Mouse (Mus musculus) MEL (cell line): ENCODE measurements around the gene Bnc2. TPM values are rescaled to one million over a fixed set of nuclear protein-coding genes. Genes with fewer than 3 reads are reported as not detected.

Source experiments
- DNase-seq: peaks from one replicate; pipeline ENCODE4 v3.0.0; 2011; ENCODE audit warnings: low read depth, low spot score
- H3K27ac ChIP-seq: 2 replicates; pipeline ENCODE4 v1.5.1; 2012; ENCODE audit warnings: low read depth, mild to moderate bottlenecking, control low read depth, low read length, moderate library complexity; ENCODE audit not compliant: control insufficient read depth
- H3K27me3 ChIP-seq, 2 experiments: fragments of 150-350 bp in 1 of 2; sonication (generic) in 1 of 2; 2 replicates each; pipeline ENCODE4 v1.6.1; 2012; ENCODE audit warnings: low read length in 2 of 2, mild to moderate bottlenecking in 2 of 2, improper control_type of control experiment in 1 of 2, moderate library complexity in 1 of 2; ENCODE audit not compliant: insufficient read depth in 2 of 2, control insufficient read depth in 1 of 2
- H3K36me3 ChIP-seq, 2 experiments: 2 replicates each; pipeline ENCODE4 v1.6.1; 2012 to 2014; ENCODE audit warnings: low read length in 2 of 2, improper control_type of control experiment in 1 of 2, inconsistent platforms in 1 of 2, mild to moderate bottlenecking in 1 of 2; ENCODE audit not compliant: insufficient read depth in 2 of 2, control insufficient read depth in 1 of 2
- H3K4me1 ChIP-seq, 2 experiments: fragments of 150-350 bp in 1 of 2; sonication (generic) in 1 of 2; 2 replicates each; pipeline ENCODE4 v1.6.1; 2012; ENCODE audit warnings: low read length in 2 of 2, improper control_type of control experiment in 1 of 2, mild to moderate bottlenecking in 1 of 2; ENCODE audit not compliant: insufficient read depth in 2 of 2, control insufficient read depth in 1 of 2
- H3K4me3 ChIP-seq, 2 experiments: fragments of 150-350 bp in 1 of 2; sonication (generic) in 1 of 2; 2 replicates each; pipeline ENCODE4 v1.5.1; 2012; ENCODE audit warnings: low read depth in 2 of 2, low read length in 2 of 2, mild to moderate bottlenecking in 2 of 2, moderate library complexity in 2 of 2, control low read depth in 1 of 2, improper control_type of control experiment in 1 of 2; ENCODE audit not compliant: control insufficient read depth in 1 of 2, insufficient read depth in 1 of 2
- H3K79me2 ChIP-seq: 2 replicates; pipeline ENCODE4 v1.6.1; 2012; ENCODE audit warnings: mild to moderate bottlenecking, low read length, moderate library complexity; ENCODE audit not compliant: control insufficient read depth, poor library complexity, insufficient read depth
- H3K9ac ChIP-seq: 2 replicates; pipeline ENCODE4 v1.6.1; 2012; ENCODE audit warnings: low read depth, mild to moderate bottlenecking, control low read depth, low read length, moderate library complexity; ENCODE audit not compliant: control insufficient read depth, poor library complexity, severe bottlenecking
- H3K9me3 ChIP-seq: fragments of 150-350 bp; sonication (generic); replicated peaks from 2 replicates; pipeline ENCODE4 v1.6.1; 2012; ENCODE audit warnings: mild to moderate bottlenecking, low read length, improper control_type of control experiment, moderate library complexity; ENCODE audit not compliant: insufficient read depth
- BHLHE40 ChIP-seq: IDR thresholded peaks from 2 replicates; pipeline ENCODE4 v1.6.1; 2012; ENCODE audit warnings: low read depth, mild to moderate bottlenecking, inconsistent platforms, low read length, improper control_type of control experiment, borderline replicate concordance
- CHD1 ChIP-seq: IDR thresholded peaks from 2 replicates; pipeline ENCODE4 v1.6.1; 2012; ENCODE audit warnings: low read depth, mild to moderate bottlenecking, inconsistent platforms, low read length, improper control_type of control experiment
- CTCF ChIP-seq, 3 experiments: IDR thresholded peaks in 2 of 3; conservative IDR thresholded peaks in 1 of 3; 2 replicates each; pipeline ENCODE4 v1.5.1; 2011 to 2012; ENCODE audit warnings: low read length in 3 of 3, low read depth in 2 of 3, mild to moderate bottlenecking in 2 of 3, improper control_type of control experiment in 1 of 3, inconsistent platforms in 1 of 3, mixed read lengths in 1 of 3, moderate library complexity in 1 of 3; ENCODE audit not compliant: control insufficient read depth in 1 of 3, insufficient read depth in 1 of 3, poor library complexity in 1 of 3, severe bottlenecking in 1 of 3
- ELF1 ChIP-seq: IDR thresholded peaks from 2 replicates; pipeline ENCODE4 v1.6.1; 2014; ENCODE audit warnings: low read depth, mild to moderate bottlenecking, inconsistent platforms, low read length, improper control_type of control experiment, moderate library complexity
- GABPA ChIP-seq: IDR thresholded peaks from 2 replicates; pipeline ENCODE4 v1.6.1; 2012; ENCODE audit warnings: low read depth, mild to moderate bottlenecking, inconsistent platforms, low read length, improper control_type of control experiment, moderate library complexity
- GATA1 ChIP-seq: IDR thresholded peaks from 2 replicates; pipeline ENCODE4 v1.6.1; 2011; ENCODE audit warnings: low read depth, low read length, improper control_type of control experiment
- HCFC1 ChIP-seq: IDR thresholded peaks from 2 replicates; pipeline ENCODE4 v1.6.1; 2012; ENCODE audit warnings: low read depth, mild to moderate bottlenecking, inconsistent platforms, low read length, improper control_type of control experiment, moderate library complexity
- JUND ChIP-seq: IDR thresholded peaks from 2 replicates; pipeline ENCODE4 v1.6.1; 2011; ENCODE audit warnings: low read depth, mild to moderate bottlenecking, improper control_type of control experiment, low read length
- MAX ChIP-seq: IDR thresholded peaks from 2 replicates; pipeline ENCODE4 v1.6.1; 2011; ENCODE audit warnings: low read length, improper control_type of control experiment
- MYB ChIP-seq: IDR thresholded peaks from 2 replicates; pipeline ENCODE4 v1.6.1; 2011; ENCODE audit warnings: mild to moderate bottlenecking, low read depth, low read length, improper control_type of control experiment
- MYC ChIP-seq: IDR thresholded peaks from 2 replicates; pipeline ENCODE4 v1.6.1; 2011; ENCODE audit warnings: low read depth, mild to moderate bottlenecking, low read length, improper control_type of control experiment, moderate library complexity
- NELFE ChIP-seq: IDR thresholded peaks from 2 replicates; pipeline ENCODE4 v1.6.1; 2011; ENCODE audit warnings: low read depth, low read length, improper control_type of control experiment
- POLR2AphosphoS2 ChIP-seq: IDR thresholded peaks from 2 replicates; pipeline ENCODE4 v1.6.1; 2011; ENCODE audit warnings: low read length, improper control_type of control experiment
- SIN3A ChIP-seq: IDR thresholded peaks from 2 replicates; pipeline ENCODE4 v1.6.1; 2012; ENCODE audit warnings: low read length, improper control_type of control experiment, inconsistent platforms
- TBP ChIP-seq: IDR thresholded peaks from 2 replicates; pipeline ENCODE4 v1.8.0; 2011; ENCODE audit warnings: low read depth, low read length, improper control_type of control experiment
- TCF12 ChIP-seq: IDR thresholded peaks from 2 replicates; pipeline ENCODE4 v1.6.1; 2014; ENCODE audit warnings: low read depth, mild to moderate bottlenecking, inconsistent platforms, low read length, improper control_type of control experiment, moderate library complexity
- UBTF ChIP-seq: IDR thresholded peaks from 2 replicates; pipeline ENCODE4 v1.6.1; 2012; ENCODE audit warnings: low read depth, mild to moderate bottlenecking, inconsistent platforms, low read length, improper control_type of control experiment, moderate library complexity, borderline replicate concordance; ENCODE audit not compliant: insufficient read depth
- USF1 ChIP-seq: IDR thresholded peaks from 2 replicates; pipeline ENCODE4 v1.6.1; 2014; ENCODE audit warnings: low read depth, mild to moderate bottlenecking, inconsistent platforms, low read length, improper control_type of control experiment, moderate library complexity
- USF2 ChIP-seq, 2 experiments: IDR thresholded peaks; 2 replicates each; pipeline ENCODE4 v1.6.1; 2011 to 2012; ENCODE audit warnings: improper control_type of control experiment in 2 of 2, low read length in 2 of 2, borderline replicate concordance in 1 of 2, inconsistent platforms in 1 of 2, low read depth in 1 of 2, mild to moderate bottlenecking in 1 of 2; ENCODE audit not compliant: insufficient read depth in 1 of 2
- ZC3H11A ChIP-seq: IDR thresholded peaks from 2 replicates; pipeline ENCODE4 v1.6.1; 2012; ENCODE audit warnings: low read depth, mild to moderate bottlenecking, inconsistent platforms, low read length, improper control_type of control experiment
- ZKSCAN1 ChIP-seq: IDR thresholded peaks from 2 replicates; pipeline ENCODE4 v1.6.1; 2012; ENCODE audit warnings: low read depth, mild to moderate bottlenecking, inconsistent platforms, low read length, improper control_type of control experiment, moderate library complexity
- ZMIZ1 ChIP-seq: IDR thresholded peaks from 2 replicates; pipeline ENCODE4 v1.6.1; 2012; ENCODE audit warnings: low read depth, mild to moderate bottlenecking, inconsistent platforms, low read length, improper control_type of control experiment, moderate library complexity
- polyA plus RNA-seq, 2 experiments: library from polyadenylated mRNA; stranded (reverse) in 1 of 2; unstranded in 1 of 2; fragments of >175 nt in 1 of 2; fragments of >200 nt in 1 of 2; gene quantifications; 2 replicates each; pipeline versions ENCODE4 v1.2.1 to v1.2.4; 2012; ENCODE audit warnings: low replicate concordance in 2 of 2, low read depth in 1 of 2; ENCODE audit not compliant: insufficient read length in 2 of 2, insufficient read depth in 1 of 2, missing spikeins in 1 of 2
- total RNA-seq: library from RNA; depleted of rRNA; stranded (reverse); fragments of 300-350 nt; gene quantifications from 2 replicates; pipeline ENCODE4 v1.2.3, GENCODE M21; 2012

Gene Bnc2
- total and polyA plus RNA-seq, 3 experiments = not detected

DNA sequence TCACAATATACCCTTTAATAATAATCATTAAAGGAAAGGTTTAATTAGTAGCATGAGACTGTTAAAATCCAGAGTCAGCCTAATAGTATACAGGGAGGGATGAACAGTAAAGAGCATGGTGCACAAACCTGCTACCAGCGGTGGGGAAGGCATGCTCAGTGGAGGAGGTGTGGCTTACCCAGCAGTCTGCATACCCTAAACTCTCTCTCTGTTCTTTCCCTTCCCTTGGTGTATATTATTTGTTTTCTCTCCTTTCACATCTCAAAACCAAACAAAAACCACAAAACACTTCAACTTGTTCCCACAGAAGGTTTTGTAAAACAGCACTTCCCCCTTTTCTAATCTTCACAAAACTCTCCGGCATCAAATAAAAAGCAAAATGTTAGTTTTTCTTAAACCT, 202.4 kb downstream of the Bnc2 start:
- no peak for DNase-seq
- Histone ChIP-seq H3K9me3 (no peaks in the 10 kb centered on the region), H3K36me3 (no peaks in the 10 kb centered on the region), H3K79me2 (no peaks in the 10 kb centered on the region), H3K4me3 (no peak overlapping the region), H3K27ac (no peak overlapping the region), H3K27me3 (no peaks in the 10 kb centered on the region), H3K4me1 (no peaks in the 10 kb centered on the region), H3K9ac (no peak overlapping the region)
- no peak for TF ChIP-seq GABPA
- TF ChIP-seq HCFC1 = no peak

DNA sequence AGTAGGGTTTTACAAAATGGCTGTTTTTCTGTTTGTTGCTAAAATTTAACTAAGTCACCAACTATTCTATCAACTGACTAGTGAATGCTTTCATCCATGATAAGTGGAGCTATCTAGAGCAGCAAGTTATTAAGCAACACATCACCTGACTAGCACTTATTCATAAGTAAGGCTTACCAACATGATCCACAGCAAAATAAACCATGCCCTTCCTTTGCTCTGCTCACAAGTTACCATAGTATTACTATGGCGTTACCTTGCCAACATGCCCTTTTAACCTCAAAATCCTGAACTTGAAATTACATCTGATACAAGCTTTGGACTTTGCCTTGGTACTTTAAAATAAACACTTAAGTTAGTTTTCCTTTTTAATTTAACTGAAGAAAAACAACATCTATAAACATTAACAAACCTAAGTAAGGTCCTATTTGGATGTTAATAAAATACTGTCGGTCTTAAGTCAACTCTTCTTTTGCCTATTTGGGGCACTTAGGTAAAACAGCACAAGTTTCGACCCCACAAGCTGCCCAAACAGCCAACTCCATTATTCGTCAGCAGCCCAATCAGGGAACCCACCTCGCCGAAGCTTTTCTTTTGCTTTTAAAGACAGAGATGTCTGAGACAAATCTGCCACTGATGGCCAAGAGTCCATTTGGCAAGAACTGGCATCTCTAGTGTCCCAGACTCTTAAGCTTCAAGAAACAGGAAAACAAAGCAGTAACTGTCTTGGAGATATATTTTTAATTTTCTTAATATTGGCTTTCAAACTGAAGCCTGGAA, 204.8 kb downstream of the Bnc2 start:
- no peak for TF ChIP-seq MYB
- TF ChIP-seq UBTF = no peak
- TF ChIP-seq NELFE = no peak
- TF ChIP-seq MYC = no peak
- TF ChIP-seq USF2 (IDR thresholded peaks at IDR 0.05; ENCODE audit: borderline replicate concordance in 1 of 2, insufficient read depth in 1 of 2, low read depth in 1 of 2, low read length in 2 of 2) = no peak
- no peak for TF ChIP-seq ZKSCAN1
- no peak for TF ChIP-seq BHLHE40
- TF ChIP-seq CHD1 = no peak
- TF ChIP-seq SIN3A = no peak
- TF ChIP-seq TCF12 = no peak
- no peak for TF ChIP-seq POLR2AphosphoS2
- TF ChIP-seq JUND = no peak
- no peak for TF ChIP-seq USF1
- no peak for TF ChIP-seq GATA1
- TF ChIP-seq CTCF (IDR thresholded peaks at IDR 0.05 in 2 of 3, conservative IDR thresholded peaks at IDR 0.05 in 1 of 3; ENCODE audit: control insufficient read depth in 1 of 3, insufficient read depth in 1 of 3, low read depth in 2 of 3, low read length in 3 of 3, poor library complexity in 1 of 3, severe bottlenecking in 1 of 3) = no peak
- no peak for TF ChIP-seq MAX
- no peak for TF ChIP-seq ZC3H11A
- no peak for TF ChIP-seq TBP
- no peak for TF ChIP-seq ZMIZ1
- no peak for TF ChIP-seq ELF1

More for the DNA sequence above, 204.8 kb downstream of the Bnc2 start:
- Histone ChIP-seq H3K36me3 (no peaks in the 10 kb centered on the region), H3K27me3 (no peaks in the 10 kb centered on the region), H3K4me3 (no peak overlapping the region), H3K9me3 (no peaks in the 10 kb centered on the region), H3K9ac (no peak overlapping the region), H3K79me2 (no peaks in the 10 kb centered on the region), H3K27ac (no peak overlapping the region), H3K4me1 (no peaks in the 10 kb centered on the region)
- DNase-seq = no peak
